Mouse (Mus musculus): ENCODE results near the gene Ppard. TPM values are rescaled to one million over a fixed set of nuclear protein-coding genes. Genes with fewer than 3 reads are reported as not detected.

Gene Ppard
- 23.1 to 29.8 TPM (median 26.4 TPM) in 4 replicates for total RNA-seq (2023; ENCODE audit: inconsistent age)

GRCm38 (mm10) chr17:28232475-28233060, at the start of gene Ppard:
TSS of gene Ppard (plus strand) at chr17:28232700.

GRCm38 (mm10) chr17:28207591-28208313, 24.7 kb upstream of the Ppard start, which contains the start of gene Def6:
TSS of gene Def6 (plus strand) at chr17:28207778.

GRCm38 (mm10) chr17:28313212-28313879, 80.8 kb downstream of the Ppard start, which contains the start of gene Fance:
TSS of gene Fance (plus strand) at chr17:28313519.

GRCm38 (mm10) chr17:28328366-28328928, 95.9 kb downstream of the Ppard start, which contains the start of gene Rpl10a:
TSS of gene Rpl10a (plus strand) at chr17:28328471.

GRCm38 (mm10) chr17:28350466-28351352, 118.2 kb downstream of the Ppard start, which contains the start of gene Tead3:
TSS of gene Tead3 (minus strand) at chr17:28350817.

Other genes starting within 250 kb of the Ppard start
- gene Tcp11, start 152.1 kb upstream of the Ppard start, total RNA-seq (2023; ENCODE audit: inconsistent age), result 5.1 to 7.3 TPM (median 6.1 TPM) in 4 replicates
- gene Scube3, start 90.6 kb upstream of the Ppard start, total RNA-seq (2023; ENCODE audit: inconsistent age), result not detected in 4 replicates
- 13.8 to 18.7 TPM (median 16.1 TPM) in 4 replicates for gene Zfp523, start 55.6 kb upstream of the Ppard start, total RNA-seq (2023; ENCODE audit: inconsistent age)
- 73.8 to 93.7 TPM (median 87.3 TPM) in 4 replicates for gene Def6, start 24.9 kb upstream of the Ppard start, total RNA-seq (2023; ENCODE audit: inconsistent age)
- gene Fance, start 80.8 kb downstream of the Ppard start, total RNA-seq (2023; ENCODE audit: inconsistent age), result 32.7 to 41.5 TPM (median 36.3 TPM) in 4 replicates
- 1,518 to 1,751 TPM (median 1,582 TPM) in 4 replicates for gene Rpl10a, start 95.8 kb downstream of the Ppard start, total RNA-seq (2023; ENCODE audit: inconsistent age)
- gene Tead3, start 118.1 kb downstream of the Ppard start, total RNA-seq (2023; ENCODE audit: inconsistent age), result not detected in 4 replicates
- gene Tulp1, start 132.5 kb downstream of the Ppard start, total RNA-seq (2023; ENCODE audit: inconsistent age), result 0.57 TPM in 1 of 4 replicates, not detected in the others